Mouse (Mus musculus): ENCODE data around the gene Rbfox3.

GRCm38 (mm10) chr11:118758277-118758990 lies 153.0 kb downstream of the Rbfox3 start:
- TF ChIP-seq CTCF (IDR thresholded peaks at IDR 0.05; ENCODE audit: low read depth, low read length) (no peak), POLR2A (IDR thresholded peaks at IDR 0.05; ENCODE audit: borderline replicate concordance, low read depth, low read length) (no peak)

All from bone marrow macrophage, adult 2 months (primary cell).